Mouse (Mus musculus): ENCODE results near the gene Gm13271. TPM values are rescaled to one million over a fixed set of nuclear protein-coding genes. Genes with fewer than 3 reads are reported as not detected.
"Not testable (repeated sequence)": the region's sequence is repeated elsewhere in the genome, so short reads cannot be mapped to it uniquely, and the experiment has no call there.

Gene Gm13271
- polyA plus RNA-seq, 1 experiment, result not detected

DNA sequence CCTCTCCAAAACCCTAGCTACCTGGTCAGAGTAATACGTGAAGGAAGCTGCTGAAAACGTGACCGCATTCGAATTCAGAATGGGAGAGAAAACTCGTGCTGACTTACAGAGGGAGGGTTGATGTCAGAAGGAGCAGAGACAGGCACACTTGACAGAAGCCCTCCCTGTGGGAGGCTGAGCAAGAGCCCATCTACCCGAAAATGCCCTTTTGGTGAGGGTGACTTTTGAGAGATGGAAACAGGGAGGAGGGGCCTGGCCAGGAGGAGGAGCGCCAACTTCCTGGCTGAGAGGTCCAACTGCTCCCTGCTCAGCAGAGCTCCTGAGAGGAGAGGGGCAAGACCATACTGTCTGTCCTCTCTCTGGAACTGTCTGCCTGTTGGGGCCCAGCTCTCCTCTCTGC is 44.7 kb downstream of the Gm13271 start, which contains the start of gene Gm13285:
Gene Gm13285 (plus strand): TSS at position 301 of the 400 bp plus-strand sequence.
- not testable (repeated sequence) for H3K27me3 ChIP-seq (ENCODE audit: control insufficient read depth, insufficient read depth, insufficient read length); H3K36me3 ChIP-seq (ENCODE audit: control insufficient read depth, insufficient read depth); H3ac ChIP-seq (ENCODE audit: control insufficient read depth, insufficient read length); H3K79me2 ChIP-seq (ENCODE audit: control insufficient read depth, insufficient read depth); H3K4me2 ChIP-seq (ENCODE audit: low read depth); H3K4me3 ChIP-seq

DNA sequence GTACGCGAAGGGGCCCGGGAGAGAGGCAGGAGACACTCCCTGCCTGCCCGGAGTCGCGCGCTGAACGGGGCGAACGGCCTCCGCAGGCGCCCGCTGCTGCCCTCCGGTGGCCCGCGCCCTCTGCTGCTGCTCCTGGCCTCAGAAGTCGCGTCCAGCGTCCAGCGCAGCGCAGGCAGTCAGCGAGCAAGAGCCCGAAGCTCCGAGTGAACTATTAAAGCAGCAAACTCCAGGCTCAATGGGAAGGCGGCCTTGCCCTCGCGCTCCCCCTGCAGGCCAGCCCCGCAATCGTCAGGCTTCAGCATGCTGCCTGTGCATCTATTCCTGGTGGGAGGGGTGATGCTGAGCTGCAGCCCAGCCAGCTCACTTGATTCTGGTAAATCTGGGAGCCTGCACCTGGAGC is 48.3 kb downstream of the Gm13271 start, which contains the start of gene Gm13287:
Gene Gm13287 (plus strand): TSS at position 301 of the 400 bp plus-strand sequence.
- not testable (repeated sequence) for H3K79me2 ChIP-seq (ENCODE audit: control insufficient read depth, insufficient read depth); H3K27me3 ChIP-seq (ENCODE audit: control insufficient read depth, insufficient read depth, insufficient read length); H3K4me2 ChIP-seq (ENCODE audit: low read depth); H3K36me3 ChIP-seq (ENCODE audit: control insufficient read depth, insufficient read depth); H3ac ChIP-seq (ENCODE audit: control insufficient read depth, insufficient read length); H3K4me3 ChIP-seq

Other genes with a start within 250 kb of the Gm13271 start
- gene Ifnb1, start 232.1 kb upstream of the Gm13271 start, polyA plus RNA-seq (2012; fragmentation: generic; extraction: Trizol), result not detected
- gene Ifna15, start 196.6 kb upstream of the Gm13271 start, polyA plus RNA-seq (2012; fragmentation: generic; extraction: Trizol), result not detected
- gene Ifna14, start 183.1 kb upstream of the Gm13271 start, polyA plus RNA-seq (2012; fragmentation: generic; extraction: Trizol), result not detected
- not detected for gene Ifna9, start 162.5 kb upstream of the Gm13271 start, polyA plus RNA-seq (2012; fragmentation: generic; extraction: Trizol)
- gene Ifna12, start 151.5 kb upstream of the Gm13271 start, polyA plus RNA-seq (2012; fragmentation: generic; extraction: Trizol), result not detected
- gene C87499, start 120.5 kb upstream of the Gm13271 start, polyA plus RNA-seq (2012; fragmentation: generic; extraction: Trizol), result not detected
- not detected for gene Ifna13, start 110.4 kb upstream of the Gm13271 start, polyA plus RNA-seq (2012; fragmentation: generic; extraction: Trizol)
- gene Ifna16, start 77.9 kb upstream of the Gm13271 start, polyA plus RNA-seq (2012; fragmentation: generic; extraction: Trizol), result not detected
- gene Ifna2, start 71.0 kb upstream of the Gm13271 start, polyA plus RNA-seq (2012; fragmentation: generic; extraction: Trizol), result not detected
- gene Ifnab, start 63.5 kb upstream of the Gm13271 start, polyA plus RNA-seq (2012; fragmentation: generic; extraction: Trizol), result not detected
- gene Gm26566, start 33.1 kb upstream of the Gm13271 start, polyA plus RNA-seq (2012; fragmentation: generic; extraction: Trizol), result 2.0 TPM
- gene Klhl9, start 32.4 kb upstream of the Gm13271 start, polyA plus RNA-seq (2012; fragmentation: generic; extraction: Trizol), result 12.0 TPM
- not detected for gene Gm13283, start 5.3 kb downstream of the Gm13271 start, polyA plus RNA-seq (2012; fragmentation: generic; extraction: Trizol)
- gene Gm13290, start 19.0 kb downstream of the Gm13271 start, polyA plus RNA-seq (2012; fragmentation: generic; extraction: Trizol), result 1.0 TPM
- not detected for gene Gm13289, start 22.1 kb downstream of the Gm13271 start, polyA plus RNA-seq (2012; fragmentation: generic; extraction: Trizol)
- gene Gm13272, start 25.0 kb downstream of the Gm13271 start, polyA plus RNA-seq (2012; fragmentation: generic; extraction: Trizol), result 0.19 TPM
- gene Ifnz, start 27.3 kb downstream of the Gm13271 start, polyA plus RNA-seq (2012; fragmentation: generic; extraction: Trizol), result not detected
- gene Gm13276, start 30.8 kb downstream of the Gm13271 start, polyA plus RNA-seq (2012; fragmentation: generic; extraction: Trizol), result 0.73 TPM
- gene Gm13277, start 33.8 kb downstream of the Gm13271 start, polyA plus RNA-seq (2012; fragmentation: generic; extraction: Trizol), result not detected
- not detected for gene Gm13278, start 36.7 kb downstream of the Gm13271 start, polyA plus RNA-seq (2012; fragmentation: generic; extraction: Trizol)
- gene Gm13275, start 39.6 kb downstream of the Gm13271 start, polyA plus RNA-seq (2012; fragmentation: generic; extraction: Trizol), result 0.35 TPM
- gene Gm13279, start 42.5 kb downstream of the Gm13271 start, polyA plus RNA-seq (2012; fragmentation: generic; extraction: Trizol), result not detected
- not detected for gene Gm13285, start 44.8 kb downstream of the Gm13271 start, polyA plus RNA-seq (2012; fragmentation: generic; extraction: Trizol)
- gene Gm13287, start 48.4 kb downstream of the Gm13271 start, polyA plus RNA-seq (2012; fragmentation: generic; extraction: Trizol), result 0.35 TPM
- 0.14 TPM for gene Gm13288, start 50.7 kb downstream of the Gm13271 start, polyA plus RNA-seq (2012; fragmentation: generic; extraction: Trizol)
- gene Ifna7, start 61.4 kb downstream of the Gm13271 start, polyA plus RNA-seq (2012; fragmentation: generic; extraction: Trizol), result not detected
- gene Ifna11, start 65.1 kb downstream of the Gm13271 start, polyA plus RNA-seq (2012; fragmentation: generic; extraction: Trizol), result not detected
- gene Ifna6, start 72.5 kb downstream of the Gm13271 start, polyA plus RNA-seq (2012; fragmentation: generic; extraction: Trizol), result not detected
- gene Ifna5, start 80.7 kb downstream of the Gm13271 start, polyA plus RNA-seq (2012; fragmentation: generic; extraction: Trizol), result not detected
- not detected for gene Ifna4, start 87.0 kb downstream of the Gm13271 start, polyA plus RNA-seq (2012; fragmentation: generic; extraction: Trizol)
- not detected for gene Ifna1, start 95.2 kb downstream of the Gm13271 start, polyA plus RNA-seq (2012; fragmentation: generic; extraction: Trizol)
- not detected for gene Ifne, start 125.3 kb downstream of the Gm13271 start, polyA plus RNA-seq (2012; fragmentation: generic; extraction: Trizol)